Mouse (Mus musculus): ENCODE measurements around the gene Sav1. TPM values are rescaled to one million over a fixed set of nuclear protein-coding genes. Genes with fewer than 3 reads are reported as not detected.

Gene Sav1
- polyA plus RNA-seq, 1 experiment from 2014 or later: 1.2 TPM

- no peak for ATAC-seq
- Histone ChIP-seq H3K4me3 (ENCODE audit: low read depth, low read length) (no peak overlapping the region), H3K36me3 (ENCODE audit: control insufficient read depth, insufficient read depth, low read length) (peaks cover 10% of the 10 kb centered on the region), H3K9me3 (replicated peaks; ENCODE audit: control insufficient read depth, low read length, poor library complexity, severe bottlenecking) (no peaks in the 10 kb centered on the region), H3K27me3 (ENCODE audit: control insufficient read depth, insufficient read depth, low read depth, low read length) (no peaks in the 10 kb centered on the region), H3K27ac (ENCODE audit: low read length) (no peak overlapping the region), H3K9ac (ENCODE audit: low read depth, low read length) (no peak overlapping the region), H3K4me2 (ENCODE audit: low read length) (no peak overlapping the region), H3K4me1 (ENCODE audit: control insufficient read depth, insufficient read depth, low read length) (no peaks in the 10 kb centered on the region)
- WGBS: 91% methylated on average over 6 of the region's 6 CpGs
Measured at GRCm38 (mm10) chr12:69967112-69967511, 19.7 kb downstream of the Sav1 start.

GRCm38 (mm10) chr12:69966071-69966470 is 20.7 kb downstream of the Sav1 start:
- no peak for ATAC-seq
- 90% methylated on average over 5 of the region's 5 CpGs for WGBS

GRCm38 (mm10) chr12:69965644-69966043 is 21.2 kb downstream of the Sav1 start:
- 84% methylated on average over 3 of the region's 3 CpGs for WGBS
- Histone ChIP-seq H3K27ac (ENCODE audit: low read length) (no peak overlapping the region), H3K9ac (ENCODE audit: low read depth, low read length) (no peak overlapping the region), H3K4me3 (ENCODE audit: low read depth, low read length) (no peak overlapping the region), H3K9me3 (replicated peaks; ENCODE audit: control insufficient read depth, low read length, poor library complexity, severe bottlenecking) (no peaks in the 10 kb centered on the region), H3K36me3 (ENCODE audit: control insufficient read depth, insufficient read depth, low read length) (peaks cover 11% of the 10 kb centered on the region), H3K27me3 (ENCODE audit: control insufficient read depth, insufficient read depth, low read depth, low read length) (no peaks in the 10 kb centered on the region), H3K4me1 (ENCODE audit: control insufficient read depth, insufficient read depth, low read length) (no peaks in the 10 kb centered on the region), H3K4me2 (ENCODE audit: low read length) (no peak overlapping the region)
- no peak for ATAC-seq

More at GRCm38 (mm10) chr12:69966071-69966470, 20.7 kb downstream of the Sav1 start:
- H3K27me3 ChIP-seq (ENCODE audit: control insufficient read depth, insufficient read depth, low read depth, low read length): no peaks in the 10 kb centered on the region
- no peak overlapping the region for H3K4me3 ChIP-seq (ENCODE audit: low read depth, low read length)
- H3K27ac ChIP-seq (ENCODE audit: low read length): no peak overlapping the region
- H3K4me2 ChIP-seq (ENCODE audit: low read length): no peak overlapping the region
- no peaks in the 10 kb centered on the region for H3K4me1 ChIP-seq (ENCODE audit: control insufficient read depth, insufficient read depth, low read length)
- peaks cover 11% of the 10 kb centered on the region for H3K36me3 ChIP-seq (ENCODE audit: control insufficient read depth, insufficient read depth, low read length)
- H3K9me3 ChIP-seq (replicated peaks; ENCODE audit: control insufficient read depth, low read length, poor library complexity, severe bottlenecking): no peaks in the 10 kb centered on the region
- no peak overlapping the region for H3K9ac ChIP-seq (ENCODE audit: low read depth, low read length)

- peaks cover 19% of the 10 kb centered on the region for H3K36me3 ChIP-seq (ENCODE audit: control insufficient read depth, insufficient read depth, low read length)
- H3K27me3 ChIP-seq (ENCODE audit: control insufficient read depth, insufficient read depth, low read depth, low read length): no peaks in the 10 kb centered on the region
- no peak overlapping the region for H3K27ac ChIP-seq (ENCODE audit: low read length)
- no peaks in the 10 kb centered on the region for H3K9me3 ChIP-seq (replicated peaks; ENCODE audit: control insufficient read depth, low read length, poor library complexity, severe bottlenecking)
- no peak for ATAC-seq
- WGBS: 94% methylated on average over 6 of the region's 6 CpGs
- no peaks in the 10 kb centered on the region for H3K4me1 ChIP-seq (ENCODE audit: control insufficient read depth, insufficient read depth, low read length)
- H3K4me3 ChIP-seq (ENCODE audit: low read depth, low read length): no peak overlapping the region
- H3K4me2 ChIP-seq (ENCODE audit: low read length): no peak overlapping the region
- H3K9ac ChIP-seq (ENCODE audit: low read depth, low read length): no peak overlapping the region
Measured at GRCm38 (mm10) chr12:69963141-69963540, 23.7 kb downstream of the Sav1 start.

- WGBS: 67% methylated on average over 4 of the region's 4 CpGs
- Histone ChIP-seq H3K36me3 (ENCODE audit: control insufficient read depth, insufficient read depth, low read length) (peaks cover 21% of the 10 kb centered on the region), H3K27me3 (ENCODE audit: control insufficient read depth, insufficient read depth, low read depth, low read length) (no peaks in the 10 kb centered on the region), H3K4me2 (ENCODE audit: low read length) (no peak overlapping the region), H3K4me1 (ENCODE audit: control insufficient read depth, insufficient read depth, low read length) (no peaks in the 10 kb centered on the region), H3K27ac (ENCODE audit: low read length) (no peak overlapping the region), H3K9me3 (replicated peaks; ENCODE audit: control insufficient read depth, low read length, poor library complexity, severe bottlenecking) (no peaks in the 10 kb centered on the region), H3K9ac (ENCODE audit: low read depth, low read length) (no peak overlapping the region), H3K4me3 (ENCODE audit: low read depth, low read length) (no peak overlapping the region)
- ATAC-seq: no peak
Measured at GRCm38 (mm10) chr12:69962468-69962867, 24.3 kb downstream of the Sav1 start.

- ATAC-seq: no peak
- no peaks in the 10 kb centered on the region for H3K9me3 ChIP-seq (replicated peaks; ENCODE audit: control insufficient read depth, low read length, poor library complexity, severe bottlenecking)
- no peak overlapping the region for H3K4me3 ChIP-seq (ENCODE audit: low read depth, low read length)
- WGBS: 90% methylated on average over 2 of the region's 2 CpGs
- H3K27me3 ChIP-seq (ENCODE audit: control insufficient read depth, insufficient read depth, low read depth, low read length): no peaks in the 10 kb centered on the region
- no peaks in the 10 kb centered on the region for H3K4me1 ChIP-seq (ENCODE audit: control insufficient read depth, insufficient read depth, low read length)
- H3K27ac ChIP-seq (ENCODE audit: low read length): no peak overlapping the region
- H3K9ac ChIP-seq (ENCODE audit: low read depth, low read length): no peak overlapping the region
- peaks cover 23% of the 10 kb centered on the region for H3K36me3 ChIP-seq (ENCODE audit: control insufficient read depth, insufficient read depth, low read length)
- H3K4me2 ChIP-seq (ENCODE audit: low read length): no peak overlapping the region
Measured at GRCm38 (mm10) chr12:69957378-69957777, 29.4 kb downstream of the Sav1 start.

GRCm38 (mm10) chr12:69947502-69947901 is 39.3 kb downstream of the Sav1 start:
- H3K27ac ChIP-seq (ENCODE audit: low read length): no peak overlapping the region
- WGBS: 78% methylated on average over 3 of the region's 3 CpGs
- peaks cover 25% of the 10 kb centered on the region for H3K36me3 ChIP-seq (ENCODE audit: control insufficient read depth, insufficient read depth, low read length)
- ATAC-seq: no peak
- no peaks in the 10 kb centered on the region for H3K4me1 ChIP-seq (ENCODE audit: control insufficient read depth, insufficient read depth, low read length)
- no peak overlapping the region for H3K4me3 ChIP-seq (ENCODE audit: low read depth, low read length)
- H3K4me2 ChIP-seq (ENCODE audit: low read length): no peak overlapping the region
- no peaks in the 10 kb centered on the region for H3K27me3 ChIP-seq (ENCODE audit: control insufficient read depth, insufficient read depth, low read depth, low read length)
- no peaks in the 10 kb centered on the region for H3K9me3 ChIP-seq (replicated peaks; ENCODE audit: control insufficient read depth, low read length, poor library complexity, severe bottlenecking)
- no peak overlapping the region for H3K9ac ChIP-seq (ENCODE audit: low read depth, low read length)

GRCm38 (mm10) chr12:69945861-69946260 is 40.9 kb downstream of the Sav1 start:
- peaks cover 21% of the 10 kb centered on the region; the same call in 1 of the 2 replicates for H3K36me3 ChIP-seq (ENCODE audit: control insufficient read depth, insufficient read depth, low read length)
- WGBS: 94% methylated on average over 5 of the region's 5 CpGs
- no peak for ATAC-seq

GRCm38 (mm10) chr12:69941655-69942329 is 45.0 kb downstream of the Sav1 start:
- 56% methylated on average over 1 of the region's 1 CpGs for WGBS
- H3K36me3 ChIP-seq (ENCODE audit: control insufficient read depth, insufficient read depth, low read length): peaks cover 26% of the 10 kb centered on the region
- no peaks in the 10 kb centered on the region for H3K9me3 ChIP-seq (replicated peaks; ENCODE audit: control insufficient read depth, low read length, poor library complexity, severe bottlenecking)
- no peak overlapping the region for H3K9ac ChIP-seq (ENCODE audit: low read depth, low read length)
- no peak for ATAC-seq
- no peak overlapping the region for H3K4me2 ChIP-seq (ENCODE audit: low read length)
- H3K4me3 ChIP-seq (ENCODE audit: low read depth, low read length): no peak overlapping the region
- H3K27ac ChIP-seq (ENCODE audit: low read length): no peak overlapping the region
- no peaks in the 10 kb centered on the region for H3K27me3 ChIP-seq (ENCODE audit: control insufficient read depth, insufficient read depth, low read depth, low read length)
- H3K4me1 ChIP-seq (ENCODE audit: control insufficient read depth, insufficient read depth, low read length): no peaks in the 10 kb centered on the region

More at GRCm38 (mm10) chr12:69945861-69946260, 40.9 kb downstream of the Sav1 start:
- Histone ChIP-seq H3K9me3 (replicated peaks; ENCODE audit: control insufficient read depth, low read length, poor library complexity, severe bottlenecking) (no peaks in the 10 kb centered on the region), H3K9ac (ENCODE audit: low read depth, low read length) (no peak overlapping the region), H3K4me1 (ENCODE audit: control insufficient read depth, insufficient read depth, low read length) (no peaks in the 10 kb centered on the region), H3K4me3 (ENCODE audit: low read depth, low read length) (no peak overlapping the region), H3K27ac (ENCODE audit: low read length) (no peak overlapping the region), H3K27me3 (ENCODE audit: control insufficient read depth, insufficient read depth, low read depth, low read length) (no peaks in the 10 kb centered on the region), H3K4me2 (ENCODE audit: low read length) (no peak overlapping the region)
